13 mouse cellular contexts compared by ENCODE assay signal in genomic region chr10:116370991-116371725, GRCm38 (mm10).
DNase-seq lines count a peak whose midpoint lies in the region; ATAC-seq and TF ChIP-seq lines count a peak whose summit lies in the region.
"Had no signal": no experiment of that assay in that cellular context is flagged by ENCODE, and none has a peak within 500 bp of the region (broad histone marks: within the 10 kb centered on the region; RNA-seq: fewer than 3 reads in every experiment).

No protein-coding gene starts in this region.

- WGBS in hindbrain, embryonic 14.5 days: 27% methylated on average over 6 of the region's 6 CpGs
- WGBS in limb, embryonic 15.5 days: 32% methylated on average over 6 of the region's 6 CpGs
- 62% methylated on average over 6 of the region's 6 CpGs for WGBS in kidney, adult 2 months

- peak; percentile 70 for ATAC-seq in hindbrain, embryonic 14.5 days (ENCODE audit: low FRiP score)
- ATAC-seq in limb, embryonic 15.5 days (ENCODE audit: insufficient number of reproducible peaks, low FRiP score, low TSS enrichment, low read depth): no peak
- ATAC-seq: Patski had no signal

- H3K9me3 ChIP-seq in hindbrain, embryonic 14.5 days (ENCODE audit: control insufficient read depth, low read length): no peaks in the 10 kb centered on the region
- H3K9me3 ChIP-seq in limb, embryonic 15.5 days: no peaks in the 10 kb centered on the region
- H3K9me3 ChIP-seq: lung, embryonic 15.5 days had no signal

- H3K9ac ChIP-seq in hindbrain, embryonic 14.5 days: no peak overlapping the region
- H3K9ac ChIP-seq in limb, embryonic 15.5 days: no peak overlapping the region
- H3K9ac ChIP-seq: lung, embryonic 15.5 days had no signal

- DNase-seq in frontal cortex, adult 2 months (ENCODE audit: extremely low spot score in 1 of 2, low spot score in 1 of 2): peak; percentile 18 to 62
- DNase-seq in frontal cortex, postnatal 10 days (ENCODE audit: low spot score in 2 of 2): no peak
- DNase-seq in brain, adult 2 months (ENCODE audit: low read depth, low spot score): peak; percentile 80
- DNase-seq in hindbrain, embryonic 14.5 days (ENCODE audit: low spot score): no peak
- DNase-seq in adrenal gland, adult 8-10 months: no peak
- DNase-seq in kidney, adult 2 months: no peak
- no peak for DNase-seq in kidney, postnatal 25 days
- DNase-seq: gastrocnemius, adult 2 months; kidney, adult 8-10 months had no signal

- no peaks in the 10 kb centered on the region for H3K27me3 ChIP-seq in hindbrain, embryonic 14.5 days (ENCODE audit: control insufficient read depth, insufficient read depth, low read length)
- no peaks in the 10 kb centered on the region for H3K27me3 ChIP-seq in limb, embryonic 15.5 days
- no peaks in the 10 kb centered on the region for H3K27me3 ChIP-seq in kidney, adult 2 months (replicated peaks; ENCODE audit: control insufficient read depth, insufficient read depth, low read length)
- H3K27me3 ChIP-seq: lung, embryonic 15.5 days; Patski had no signal

- no peaks in the 10 kb centered on the region for H3K4me1 ChIP-seq in hindbrain, embryonic 14.5 days (replicated peaks; ENCODE audit: control insufficient read depth, insufficient read depth, low read length)
- H3K4me1 ChIP-seq in limb, embryonic 15.5 days: peaks cover 5% of the 10 kb centered on the region; the same call in 1 of the 2 replicates
- H3K4me1 ChIP-seq in kidney, adult 2 months (ENCODE audit: control insufficient read depth, insufficient read depth, low read length): no peaks in the 10 kb centered on the region
- H3K4me1 ChIP-seq: lung, embryonic 15.5 days had no signal

- no peak overlapping the region for H3K4me3 ChIP-seq in hindbrain, embryonic 14.5 days (replicated peaks; ENCODE audit: low read length)
- no peak overlapping the region for H3K4me3 ChIP-seq in limb, embryonic 15.5 days
- H3K4me3 ChIP-seq in kidney, adult 2 months (ENCODE audit: insufficient read depth, low read depth, low read length): no peak overlapping the region
- H3K4me3 ChIP-seq: gastrocnemius, adult 2 months; lung, embryonic 15.5 days; myocyte had no signal

- TF ChIP-seq POLR2A in kidney, adult 2 months (IDR thresholded peaks at IDR 0.05; ENCODE audit: low read depth, low read length): no peak

- no peak overlapping the region for H3K4me2 ChIP-seq in hindbrain, embryonic 14.5 days (replicated peaks)
- no peak overlapping the region for H3K4me2 ChIP-seq in limb, embryonic 15.5 days
- H3K4me2 ChIP-seq: lung, embryonic 15.5 days had no signal

- no peak for TF ChIP-seq CTCF in kidney, adult 2 months (conservative IDR thresholded peaks at IDR 0.05; ENCODE audit: insufficient read depth, insufficient read length, low read depth, low read length)

- H3K27ac ChIP-seq in hindbrain, embryonic 14.5 days: 0 out of 2 replicates have a peak overlapping the region, but pooled peaks have one; percentile 9
- 0 out of 2 replicates have a peak overlapping the region, but pooled peaks have one; percentile 17 for H3K27ac ChIP-seq in limb, embryonic 15.5 days
- no peak overlapping the region for H3K27ac ChIP-seq in kidney, adult 2 months (ENCODE audit: insufficient read depth, low read depth, low read length)
- H3K27ac ChIP-seq: gastrocnemius, adult 2 months; lung, embryonic 15.5 days had no signal

- H3K36me3 ChIP-seq in hindbrain, embryonic 14.5 days (replicated peaks; ENCODE audit: control insufficient read depth, insufficient read depth): no peaks in the 10 kb centered on the region
- no peaks in the 10 kb centered on the region for H3K36me3 ChIP-seq in limb, embryonic 15.5 days
- no peaks in the 10 kb centered on the region for H3K36me3 ChIP-seq in kidney, adult 2 months (ENCODE audit: control insufficient read depth, insufficient read depth, low read length)
- H3K36me3 ChIP-seq: lung, embryonic 15.5 days had no signal

Comparison
In these comparisons a context has a peak if more than half of its experiments do, and no peak if none do; other contexts are left out.
1. DNase-seq: peak in frontal cortex, adult 2 months (2 of 2) and brain, adult 2 months (single experiment); none in frontal cortex, postnatal 10 days (0 of 2), hindbrain, embryonic 14.5 days (single experiment), adrenal gland, adult 8-10 months (single experiment), kidney, adult 2 months (single experiment) and kidney, postnatal 25 days (0 of 2).